Mouse (Mus musculus) liver, embryonic 14.5 days (tissue): ENCODE data around the gene H2-Ab1. TPM values are rescaled to one million over a fixed set of nuclear protein-coding genes. Genes with fewer than 3 reads are reported as not detected.

ENCODE experiments used
- ATAC-seq: fragments of 200-750 bp; cut with Nextera tagmentation; 2 replicates; pipeline ENCODE4 v1.8.0; 2017; ENCODE audit warnings: moderate number of reproducible peaks, mild to moderate bottlenecking, moderate library complexity; ENCODE audit not compliant: insufficient read depth
- DNase-seq, 3 experiments: peaks; one replicate each; pipeline ENCODE4 v3.0.0-alpha.2; 2012 to 2013; ENCODE audit warnings: low read depth in 3 of 3, low spot score in 3 of 3
- H3K27ac ChIP-seq: fragments of 300-500 bp; sonication (generic); 2 replicates; pipeline ENCODE4 v1.5.1; 2014; ENCODE audit warnings: moderate library complexity, mild to moderate bottlenecking, control low read depth, inconsistent platforms
- H3K27me3 ChIP-seq: fragments of 300-500 bp; sonication (generic); 2 replicates; pipeline ENCODE4 v1.6.1; 2014; ENCODE audit warnings: mild to moderate bottlenecking, low read length, moderate library complexity; ENCODE audit not compliant: control insufficient read depth, insufficient read depth
- H3K36me3 ChIP-seq: fragments of 300-500 bp; sonication (generic); replicated peaks from 2 replicates; pipeline ENCODE4 v1.6.1; 2014; ENCODE audit warnings: low read depth; ENCODE audit not compliant: control insufficient read depth, insufficient read depth
- H3K4me1 ChIP-seq, 2 experiments: fragments of 200-500 bp in 1 of 2; fragments of 300-500 bp in 1 of 2; sonication (generic) in 1 of 2; replicated peaks; 2 replicates each; pipeline ENCODE4 v1.6.1; 2012 to 2014; ENCODE audit warnings: antibody characterized with exemption in 1 of 2, inconsistent platforms in 1 of 2, low read length in 1 of 2; ENCODE audit not compliant: control insufficient read depth in 2 of 2, insufficient read depth in 2 of 2
- H3K4me2 ChIP-seq: fragments of 300-500 bp; sonication (generic); 2 replicates; pipeline ENCODE4 v1.6.1; 2014; ENCODE audit warnings: low read depth, mild to moderate bottlenecking, control low read depth, moderate library complexity
- H3K4me3 ChIP-seq, 2 experiments: fragments of 200-500 bp in 1 of 2; fragments of 300-500 bp in 1 of 2; sonication (generic) in 1 of 2; 2 replicates each; pipeline ENCODE4 v1.5.1; 2012 to 2014; ENCODE audit warnings: low read depth in 2 of 2, low read length in 2 of 2, mild to moderate bottlenecking in 2 of 2, control low read depth in 1 of 2, inconsistent platforms in 1 of 2, moderate library complexity in 1 of 2; ENCODE audit not compliant: insufficient read depth in 1 of 2
- H3K9ac ChIP-seq: fragments of 300-500 bp; sonication (generic); replicated peaks from 2 replicates; pipeline ENCODE4 v1.6.1; 2014; ENCODE audit warnings: mild to moderate bottlenecking, control low read depth, moderate library complexity
- H3K9me3 ChIP-seq: fragments of 300-500 bp; sonication (generic); 2 replicates; pipeline ENCODE4 v1.6.1; 2016; ENCODE audit warnings: low read length, mixed read lengths; ENCODE audit not compliant: control insufficient read depth
- CTCF ChIP-seq: IDR thresholded peaks from 2 replicates; pipeline ENCODE4 v1.5.1; 2016; ENCODE audit warnings: antibody characterized with exemption, low read depth, control low read depth
- EP300 ChIP-seq: IDR thresholded peaks from 2 replicates; pipeline ENCODE4 v1.6.1; 2016; ENCODE audit warnings: antibody characterized with exemption, low read depth
- WGBS: fragments of 180-500 bp; shearing (Covaris S2); extraction: QIAGEN DNeasy Blood & Tissue Kit; methylation state at CpG from one replicate; pipeline ENCODE4 v1.1.7; 2014; ENCODE audit not compliant: insufficient replicate concordance; 5-methylcytosine and 5-hydroxymethylcytosine counted together
- polyA plus RNA-seq, 2 experiments: library from polyadenylated mRNA; depleted of rRNA in 1 of 2; stranded (reverse) in 1 of 2; unstranded in 1 of 2; fragments of >200 nt; fragmentation: Nextera tagmentation in 1 of 2; extraction: Ambion mirVana in 1 of 2; gene quantifications; 2 replicates each; pipeline versions ENCODE4 v1.2.1 to v1.2.3; 2012 to 2014

H2-Ab1 gene
- polyA plus RNA-seq, 2 experiments: 2.3 to 3.3 TPM

- no peak overlapping the region for H3K9ac ChIP-seq
- no peaks in the 10 kb centered on the region for H3K36me3 ChIP-seq
- ATAC-seq (no peak), DNase-seq (no peak)
- H3K9me3 ChIP-seq: no peaks in the 10 kb centered on the region
- no peak overlapping the region for H3K27ac ChIP-seq
- no peaks in the 10 kb centered on the region for H3K27me3 ChIP-seq
- TF ChIP-seq CTCF (no peak), EP300 (no peak)
- 59% methylated on average over 1 of the region's 1 CpGs for WGBS
- no peaks in the 10 kb centered on the region for H3K4me1 ChIP-seq
- H3K4me2 ChIP-seq: no peak overlapping the region
- no peak overlapping the region for H3K4me3 ChIP-seq
Observed at GRCm38 (mm10) chr17:34281836-34282235, 24.3 kb downstream of the H2-Ab1 start.

- H3K27me3 ChIP-seq: no peaks in the 10 kb centered on the region
- DNase-seq: no peak
- no peak for TF ChIP-seq EP300
- no peak for TF ChIP-seq CTCF
- no peak for ATAC-seq
- H3K4me3 ChIP-seq: no peak overlapping the region
- no peak overlapping the region for H3K9ac ChIP-seq
- no peaks in the 10 kb centered on the region for H3K36me3 ChIP-seq
- no peaks in the 10 kb centered on the region for H3K9me3 ChIP-seq
- no peaks in the 10 kb centered on the region for H3K4me1 ChIP-seq
- 59% methylated on average over 4 of the region's 4 CpGs for WGBS
- H3K4me2 ChIP-seq: no peak overlapping the region
- H3K27ac ChIP-seq: no peak overlapping the region
Observed at GRCm38 (mm10) chr17:34285371-34285770, 27.9 kb downstream of the H2-Ab1 start.

GRCm38 (mm10) chr17:34285848-34286247 lies 28.4 kb downstream of the H2-Ab1 start:
- WGBS: 31% methylated on average over 4 of the region's 4 CpGs
- Histone ChIP-seq H3K9ac (no peak overlapping the region), H3K4me1 (no peaks in the 10 kb centered on the region), H3K4me3 (no peak overlapping the region), H3K27ac (no peak overlapping the region), H3K36me3 (no peaks in the 10 kb centered on the region), H3K4me2 (no peak overlapping the region), H3K9me3 (no peaks in the 10 kb centered on the region), H3K27me3 (no peaks in the 10 kb centered on the region)
- TF ChIP-seq EP300 (no peak), CTCF (peak; percentile 76)
- no peak for ATAC-seq
- DNase-seq: no peak

- no peak for DNase-seq
- TF ChIP-seq EP300 (no peak), CTCF (no peak)
- Histone ChIP-seq H3K9ac (no peak overlapping the region), H3K36me3 (no peaks in the 10 kb centered on the region), H3K4me3 (no peak overlapping the region), H3K27ac (no peak overlapping the region), H3K27me3 (no peaks in the 10 kb centered on the region), H3K4me2 (no peak overlapping the region), H3K9me3 (no peaks in the 10 kb centered on the region), H3K4me1 (no peaks in the 10 kb centered on the region)
- ATAC-seq: no peak
- WGBS: 43% methylated on average over 5 of the region's 5 CpGs
Observed at GRCm38 (mm10) chr17:34286501-34286900, 29.0 kb downstream of the H2-Ab1 start.

DNA sequence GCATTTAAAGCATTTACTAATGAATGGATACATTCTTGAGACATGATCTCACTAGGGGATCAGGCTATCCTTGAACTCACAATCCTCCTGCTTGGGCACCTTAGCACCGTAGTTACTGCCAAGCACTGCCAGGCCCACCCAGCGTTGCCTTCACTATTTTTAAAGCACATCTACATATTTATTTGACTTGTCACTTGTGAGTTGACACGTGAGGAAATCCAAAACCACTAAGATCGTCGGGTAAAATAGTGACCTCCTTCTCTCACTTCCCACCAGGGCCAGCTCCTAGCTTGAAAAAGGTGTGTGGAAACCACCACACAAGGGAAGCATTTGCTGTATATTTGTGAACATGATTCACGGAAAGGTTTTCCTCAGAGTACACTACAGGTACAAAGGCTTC lies 29.5 kb downstream of the H2-Ab1 start:
- Histone ChIP-seq H3K9me3 (no peaks in the 10 kb centered on the region), H3K9ac (no peak overlapping the region), H3K27ac (no peak overlapping the region), H3K4me3 (no peak overlapping the region), H3K27me3 (no peaks in the 10 kb centered on the region), H3K4me1 (no peaks in the 10 kb centered on the region), H3K36me3 (no peaks in the 10 kb centered on the region), H3K4me2 (no peak overlapping the region)
- TF ChIP-seq EP300 (no peak), CTCF (no peak)
- DNase-seq: no peak
- ATAC-seq: no peak
- WGBS: 27% methylated on average over 6 of the region's 6 CpGs

DNA sequence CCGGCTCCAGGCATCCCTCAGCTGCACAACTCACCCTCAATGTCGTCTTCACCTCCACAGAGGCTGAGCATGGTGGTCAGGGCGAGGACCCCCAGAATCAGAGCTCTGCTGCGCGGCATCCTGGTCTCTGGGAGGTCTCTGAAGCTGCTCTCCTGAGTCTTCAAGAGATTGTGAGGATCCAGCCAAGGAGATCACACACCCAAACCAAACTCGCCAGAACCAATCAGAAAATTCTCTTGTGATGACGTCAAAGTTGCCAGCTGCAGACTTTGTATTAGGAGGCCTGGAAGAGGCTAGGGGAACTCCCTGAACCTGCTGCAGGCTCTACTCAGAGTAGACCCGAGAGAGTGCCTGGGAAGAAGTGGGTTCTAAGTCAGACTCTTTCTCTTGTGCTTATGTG lies 30.2 kb downstream of the H2-Ab1 start, which contains the start of gene H2-Aa:
H2-Aa (minus strand) TSS at position 176 of the 400 bp plus-strand sequence.
- TF ChIP-seq EP300 (no peak), CTCF (no peak)
- H3K4me2 ChIP-seq: no peak within 1 kb of the TSS
- WGBS: 14% methylated on average over 8 of the region's 8 CpGs
- DNase-seq: peak in 2 of 3 experiments; percentile 30 to 47
- no peaks in the 10 kb centered on the region for H3K27me3 ChIP-seq
- H3K36me3 ChIP-seq: no peaks in the 10 kb centered on the region
- H3K4me1 ChIP-seq: no peaks in the 10 kb centered on the region
- no peak for ATAC-seq
- H3K9ac ChIP-seq: no peak within 1 kb of the TSS
- H3K9me3 ChIP-seq: no peaks in the 10 kb centered on the region
- no peak within 1 kb of the TSS for H3K4me3 ChIP-seq
- H3K27ac ChIP-seq: no peak within 1 kb of the TSS
